Mouse (Mus musculus): ENCODE measurements around the gene 9230104L09Rik. TPM values are rescaled to one million over a fixed set of nuclear protein-coding genes. Genes with fewer than 3 reads are reported as not detected.

9230104L09Rik gene
- not detected in 2 replicates for polyA plus RNA-seq (2016; fragmentation: Nextera tagmentation; extraction: Ambion mirVana)

GRCm38 (mm10) chr2:148864966-148865365, at the start of gene 9230104L09Rik:
9230104L09Rik (minus strand) TSS chr2:148865038.
- H3K27ac ChIP-seq = no peak within 1 kb of the TSS
- no peak within 1 kb of the TSS for H3K4me3 ChIP-seq (replicated peaks)
- H3K9me3 ChIP-seq = no peaks in the 10 kb centered on the region
- H3K36me3 ChIP-seq = no peaks in the 10 kb centered on the region
- no peak within 1 kb of the TSS for H3K4me2 ChIP-seq
- H3K27me3 ChIP-seq = no peaks in the 10 kb centered on the region
- 67% methylated on average over 2 of the region's 2 CpGs for WGBS
- no peak for ATAC-seq (ENCODE audit: insufficient number of reproducible peaks, insufficient read depth, low FRiP score, low TSS enrichment, low read depth)
- H3K4me1 ChIP-seq (replicated peaks) = no peaks in the 10 kb centered on the region
- no peak within 1 kb of the TSS for H3K9ac ChIP-seq (replicated peaks)

DNA sequence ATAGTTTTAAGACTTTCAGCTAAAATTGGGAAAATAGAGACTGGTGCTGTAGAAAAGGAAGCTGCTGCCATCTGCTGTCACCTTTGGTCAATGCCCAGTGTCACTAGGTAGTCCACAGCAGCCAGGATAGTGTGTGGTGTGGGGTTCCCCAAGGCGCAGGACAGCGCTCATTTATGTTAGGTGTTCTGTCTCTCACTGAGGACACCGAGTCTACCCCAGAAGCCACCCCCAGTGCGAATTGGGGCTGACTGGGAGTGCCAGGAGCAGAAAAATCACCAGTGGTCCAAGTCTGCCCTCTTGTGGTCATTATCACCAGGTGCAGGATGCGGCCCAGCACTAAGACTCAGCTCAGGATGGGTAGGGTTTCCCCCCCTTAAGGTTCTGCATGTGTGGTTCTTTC, 37.4 kb upstream of the 9230104L09Rik start:
- H3K4me1 ChIP-seq (replicated peaks) = no peaks in the 10 kb centered on the region
- H3K36me3 ChIP-seq = no peaks in the 10 kb centered on the region
- H3K9ac ChIP-seq (replicated peaks) = no peak overlapping the region
- no peaks in the 10 kb centered on the region for H3K27me3 ChIP-seq
- peak; percentile 80; the same call in 1 of the 2 replicates for ATAC-seq (ENCODE audit: insufficient number of reproducible peaks, insufficient read depth, low FRiP score, low TSS enrichment, low read depth)
- no peak overlapping the region for H3K27ac ChIP-seq
- H3K9me3 ChIP-seq = no peaks in the 10 kb centered on the region
- no peak overlapping the region for H3K4me2 ChIP-seq
- no peak overlapping the region for H3K4me3 ChIP-seq (replicated peaks)
- 9% methylated on average over 5 of the region's 5 CpGs for WGBS

DNA sequence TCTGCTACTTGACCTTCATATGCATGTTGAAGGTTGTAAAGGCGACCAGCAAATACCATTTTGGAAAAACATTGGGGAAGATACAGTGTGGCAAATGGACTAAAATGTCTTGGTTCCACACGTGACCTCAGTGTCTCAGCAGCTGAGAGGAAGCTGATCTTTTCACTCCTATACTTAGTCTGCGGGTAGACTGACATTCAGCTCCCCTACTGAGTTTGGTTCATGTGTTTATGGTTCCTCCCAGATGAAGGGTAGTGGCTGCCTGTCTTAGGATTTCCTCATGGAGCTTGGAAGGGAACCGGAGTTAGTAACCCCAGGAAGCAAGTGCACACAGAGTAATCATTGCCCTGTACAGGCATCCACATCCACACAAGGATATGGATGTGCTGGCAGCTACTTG, 35.5 kb upstream of the 9230104L09Rik start:
- no peak overlapping the region for H3K4me3 ChIP-seq (replicated peaks)
- no peaks in the 10 kb centered on the region for H3K27me3 ChIP-seq
- no peaks in the 10 kb centered on the region for H3K36me3 ChIP-seq
- H3K9me3 ChIP-seq = no peaks in the 10 kb centered on the region
- H3K9ac ChIP-seq (replicated peaks) = no peak overlapping the region
- ATAC-seq (ENCODE audit: insufficient number of reproducible peaks, insufficient read depth, low FRiP score, low TSS enrichment, low read depth) = no peak
- WGBS = 60% methylated on average over 4 of the region's 4 CpGs
- H3K4me2 ChIP-seq = no peak overlapping the region
- no peaks in the 10 kb centered on the region for H3K4me1 ChIP-seq (replicated peaks)
- no peak overlapping the region for H3K27ac ChIP-seq

DNA sequence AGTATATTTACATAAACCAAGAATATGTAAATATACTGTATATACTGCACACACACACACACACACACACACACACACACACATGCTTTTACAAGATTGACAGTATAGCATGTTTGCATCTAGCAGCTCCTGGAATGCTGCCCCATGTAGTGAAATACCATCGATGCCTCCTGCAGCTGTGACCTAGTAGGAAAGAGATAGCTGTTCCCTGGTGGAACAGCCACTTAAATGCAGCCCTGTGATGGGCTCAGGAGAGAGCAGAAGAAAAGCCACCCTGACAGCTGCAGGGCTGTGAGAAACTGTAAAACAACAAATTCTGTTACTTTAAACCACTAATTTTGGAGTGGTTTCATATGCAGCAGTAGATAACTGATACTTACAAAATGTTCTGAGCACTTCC, 31.4 kb upstream of the 9230104L09Rik start:
- no peak overlapping the region for H3K9ac ChIP-seq (replicated peaks)
- no peak overlapping the region for H3K4me2 ChIP-seq
- no peaks in the 10 kb centered on the region for H3K4me1 ChIP-seq (replicated peaks)
- no peaks in the 10 kb centered on the region for H3K9me3 ChIP-seq
- WGBS = 83% methylated on average over 1 of the region's 1 CpGs
- no peak overlapping the region for H3K4me3 ChIP-seq (replicated peaks)
- no peak overlapping the region for H3K27ac ChIP-seq
- peak; percentile 72; the same call in 1 of the 2 replicates for ATAC-seq (ENCODE audit: insufficient number of reproducible peaks, insufficient read depth, low FRiP score, low TSS enrichment, low read depth)
- H3K36me3 ChIP-seq = no peaks in the 10 kb centered on the region
- no peaks in the 10 kb centered on the region for H3K27me3 ChIP-seq

DNA sequence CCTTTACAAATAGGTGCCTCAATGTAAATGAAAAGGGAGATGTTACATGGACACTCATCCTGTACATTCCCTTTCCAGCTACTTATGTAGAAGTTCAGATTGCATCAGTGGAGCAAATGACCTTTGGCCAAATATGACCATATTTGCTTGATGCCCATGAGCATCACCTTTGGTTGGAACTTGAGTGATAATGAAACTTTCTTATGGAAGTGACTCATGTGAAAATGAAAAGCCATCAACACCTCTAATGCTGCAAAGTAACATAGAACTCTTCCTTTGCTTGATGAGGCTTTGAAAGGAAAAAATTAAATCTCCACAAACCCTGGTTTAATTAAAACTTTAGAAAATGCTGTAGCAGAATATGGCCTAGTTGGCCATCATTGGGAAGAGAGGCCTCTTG, 28.3 kb upstream of the 9230104L09Rik start:
- Histone ChIP-seq H3K27ac (no peak overlapping the region), H3K4me1 (replicated peaks) (no peaks in the 10 kb centered on the region), H3K27me3 (no peaks in the 10 kb centered on the region), H3K36me3 (no peaks in the 10 kb centered on the region), H3K4me3 (replicated peaks) (no peak overlapping the region), H3K9me3 (no peaks in the 10 kb centered on the region), H3K4me2 (no peak overlapping the region), H3K9ac (replicated peaks) (no peak overlapping the region)
- ATAC-seq (ENCODE audit: insufficient number of reproducible peaks, insufficient read depth, low FRiP score, low TSS enrichment, low read depth) = no peak

DNA sequence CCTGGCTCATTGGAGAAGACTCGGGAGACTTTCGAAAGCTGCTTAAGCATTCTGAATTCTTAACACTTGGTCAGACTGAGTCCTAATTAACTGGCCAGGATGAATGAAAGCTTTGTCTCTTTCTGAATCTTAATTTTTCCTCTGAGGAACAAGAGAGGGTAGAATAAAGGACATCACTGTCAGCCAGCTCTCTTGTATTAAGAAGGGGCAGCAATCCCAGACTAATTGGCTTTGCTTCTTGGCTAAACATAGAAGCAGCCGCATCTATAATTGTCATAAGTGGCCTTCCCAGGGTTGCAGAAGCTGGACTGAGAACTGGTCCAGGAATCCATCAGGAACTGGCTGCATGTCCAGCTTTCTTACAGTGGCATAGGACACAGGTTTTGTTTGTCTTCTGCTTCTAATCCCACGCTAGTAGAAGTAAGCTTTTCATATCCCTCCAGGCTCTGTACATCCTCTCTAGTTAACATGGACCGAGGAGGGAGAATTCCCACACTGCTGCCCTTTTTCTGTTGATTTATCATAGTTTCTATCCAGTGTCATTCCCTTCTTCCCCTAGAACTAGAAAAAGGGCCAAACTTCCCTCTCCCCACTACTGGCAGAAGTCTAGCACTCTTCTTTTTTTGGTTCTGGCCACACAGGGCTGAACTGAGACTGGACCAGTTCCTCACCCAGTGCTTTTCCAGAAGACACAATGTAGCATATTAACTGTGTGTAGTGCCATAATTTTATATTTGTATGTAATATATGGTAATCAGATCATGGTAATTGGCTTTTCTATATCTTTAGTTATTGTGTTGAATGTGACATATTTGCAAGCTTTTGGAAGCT, 25.4 kb upstream of the 9230104L09Rik start:
- Histone ChIP-seq H3K36me3 (no peaks in the 10 kb centered on the region), H3K4me3 (replicated peaks) (no peak overlapping the region), H3K27ac (no peak overlapping the region), H3K4me1 (replicated peaks) (no peaks in the 10 kb centered on the region), H3K9me3 (no peaks in the 10 kb centered on the region), H3K9ac (replicated peaks) (no peak overlapping the region), H3K4me2 (no peak overlapping the region), H3K27me3 (no peaks in the 10 kb centered on the region)
- WGBS = 85% methylated on average over 5 of the region's 5 CpGs
- ATAC-seq (ENCODE audit: insufficient number of reproducible peaks, insufficient read depth, low FRiP score, low TSS enrichment, low read depth) = no peak

DNA sequence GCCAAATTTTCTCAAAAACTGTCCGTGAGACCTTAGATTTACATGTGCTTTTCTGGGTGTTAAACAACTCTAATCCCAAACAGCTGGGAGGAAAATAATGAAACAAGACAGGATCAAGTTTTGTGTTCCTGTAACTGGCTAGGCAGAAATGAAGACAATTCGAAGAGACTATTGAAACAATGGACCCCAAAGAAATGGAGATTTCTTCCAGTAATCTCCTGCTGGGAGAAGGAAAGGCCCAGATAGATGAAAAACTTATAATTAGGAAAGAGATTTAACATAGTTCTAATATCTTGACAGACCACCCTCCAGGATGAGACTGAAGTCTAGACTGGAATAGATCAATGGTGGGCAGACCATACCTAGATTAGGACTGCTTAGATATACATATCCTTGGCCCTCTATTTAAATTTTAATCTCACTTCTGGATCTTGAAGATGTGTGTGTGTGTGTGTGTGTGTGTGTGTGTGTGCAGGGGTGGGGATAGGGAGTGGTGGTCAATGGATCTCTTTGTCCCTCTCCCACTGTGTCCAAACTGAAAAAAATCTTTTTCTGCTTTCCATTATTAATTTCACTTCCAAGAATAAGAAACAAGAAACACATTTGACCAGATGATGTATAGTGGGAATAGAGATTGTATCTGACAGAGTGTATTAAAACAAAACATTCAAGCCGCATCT, 24.6 kb upstream of the 9230104L09Rik start:
- Histone ChIP-seq H3K27me3 (no peaks in the 10 kb centered on the region), H3K4me2 (no peak overlapping the region), H3K9ac (replicated peaks) (no peak overlapping the region), H3K4me3 (replicated peaks) (no peak overlapping the region), H3K4me1 (replicated peaks) (no peaks in the 10 kb centered on the region), H3K36me3 (no peaks in the 10 kb centered on the region), H3K27ac (no peak overlapping the region), H3K9me3 (no peaks in the 10 kb centered on the region)
- no peak for ATAC-seq (ENCODE audit: insufficient number of reproducible peaks, insufficient read depth, low FRiP score, low TSS enrichment, low read depth)
- 76% methylated on average over 3 of the region's 3 CpGs for whole genome bisulfite sequencing

- WGBS = 80% methylated on average over 3 of the region's 3 CpGs
- ATAC-seq (ENCODE audit: insufficient number of reproducible peaks, insufficient read depth, low FRiP score, low TSS enrichment, low read depth) = no peak
- H3K9me3 ChIP-seq = no peaks in the 10 kb centered on the region
- no peak overlapping the region for H3K27ac ChIP-seq
- no peaks in the 10 kb centered on the region for H3K27me3 ChIP-seq
- H3K4me1 ChIP-seq (replicated peaks) = no peaks in the 10 kb centered on the region
- H3K4me2 ChIP-seq = no peak overlapping the region
- no peaks in the 10 kb centered on the region for H3K36me3 ChIP-seq
- no peak overlapping the region for H3K9ac ChIP-seq (replicated peaks)
- H3K4me3 ChIP-seq (replicated peaks) = no peak overlapping the region
Measured at GRCm38 (mm10) chr2:148888872-148889271, 24.0 kb upstream of the 9230104L09Rik start.

GRCm38 (mm10) chr2:148884738-148885137, 19.9 kb upstream of the 9230104L09Rik start:
- ATAC-seq (ENCODE audit: insufficient number of reproducible peaks, insufficient read depth, low FRiP score, low TSS enrichment, low read depth) = no peak
- H3K36me3 ChIP-seq = no peaks in the 10 kb centered on the region
- no peaks in the 10 kb centered on the region for H3K9me3 ChIP-seq
- no peak overlapping the region for H3K4me2 ChIP-seq
- H3K4me3 ChIP-seq (replicated peaks) = no peak overlapping the region
- H3K27ac ChIP-seq = no peak overlapping the region
- no peaks in the 10 kb centered on the region for H3K27me3 ChIP-seq
- no peaks in the 10 kb centered on the region for H3K4me1 ChIP-seq (replicated peaks)
- no peak overlapping the region for H3K9ac ChIP-seq (replicated peaks)

DNA sequence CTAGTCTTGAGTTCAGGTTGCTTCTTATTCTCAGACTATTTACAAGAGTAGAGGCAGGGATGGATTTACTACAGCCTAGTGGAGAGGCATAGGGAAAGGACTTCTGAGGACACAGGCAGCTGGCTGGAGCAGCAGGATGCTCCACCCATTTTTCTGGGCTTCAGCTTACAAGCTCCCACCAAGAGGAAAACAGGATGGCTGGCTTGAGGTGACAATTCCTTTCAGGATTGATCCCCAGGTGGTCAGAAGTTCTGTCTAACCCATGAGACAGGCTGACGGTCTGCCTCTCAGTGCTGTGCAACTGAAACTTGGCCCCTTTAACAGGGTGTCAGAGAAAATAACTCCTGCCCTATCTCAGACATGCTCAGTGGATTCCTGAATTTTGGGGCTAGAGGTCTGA, 14.4 kb upstream of the 9230104L09Rik start:
- no peak overlapping the region for H3K9ac ChIP-seq (replicated peaks)
- no peak overlapping the region for H3K4me3 ChIP-seq (replicated peaks)
- no peak for ATAC-seq (ENCODE audit: insufficient number of reproducible peaks, insufficient read depth, low FRiP score, low TSS enrichment, low read depth)
- H3K27ac ChIP-seq = no peak overlapping the region
- H3K36me3 ChIP-seq = no peaks in the 10 kb centered on the region
- H3K9me3 ChIP-seq = no peaks in the 10 kb centered on the region
- WGBS = 20% methylated on average over 1 of the region's 1 CpGs
- peaks cover 11% of the 10 kb centered on the region for H3K4me1 ChIP-seq (replicated peaks)
- H3K27me3 ChIP-seq = no peaks in the 10 kb centered on the region
- no peak overlapping the region for H3K4me2 ChIP-seq

DNA sequence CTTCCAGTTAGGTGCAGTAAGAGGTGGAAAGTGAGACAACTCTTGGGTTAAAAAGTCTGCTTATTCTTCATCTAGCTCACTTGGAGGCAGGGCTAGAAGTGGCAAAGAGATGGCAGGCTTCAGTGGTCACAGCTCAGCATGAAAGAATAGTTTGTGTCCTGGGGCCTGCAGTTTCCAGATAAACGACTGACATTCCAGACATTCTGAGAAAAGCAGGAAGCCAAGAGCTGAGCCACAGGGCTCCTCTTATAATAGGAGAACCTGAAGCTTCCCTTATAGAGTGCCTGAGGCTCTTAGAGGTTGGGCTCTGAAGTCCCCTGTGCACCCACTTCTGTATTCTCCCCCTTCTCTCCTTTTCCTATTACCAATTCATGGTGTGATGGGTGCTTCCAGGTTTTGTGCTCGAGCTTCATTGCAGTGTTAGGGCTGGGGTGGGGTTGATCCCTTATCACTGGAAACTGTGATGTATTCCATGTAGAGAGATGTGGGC, 13.8 kb upstream of the 9230104L09Rik start:
- peaks cover 16% of the 10 kb centered on the region for H3K4me1 ChIP-seq (replicated peaks)
- no peak overlapping the region for H3K4me3 ChIP-seq (replicated peaks)
- ATAC-seq (ENCODE audit: insufficient number of reproducible peaks, insufficient read depth, low FRiP score, low TSS enrichment, low read depth) = no peak
- H3K9me3 ChIP-seq = no peaks in the 10 kb centered on the region
- 9% methylated on average over 2 of the region's 2 CpGs for WGBS
- no peak overlapping the region for H3K27ac ChIP-seq
- H3K4me2 ChIP-seq = no peak overlapping the region
- no peaks in the 10 kb centered on the region for H3K27me3 ChIP-seq
- no peaks in the 10 kb centered on the region for H3K36me3 ChIP-seq
- no peak overlapping the region for H3K9ac ChIP-seq (replicated peaks)

All from limb, embryonic 12.5 days (tissue).